Mouse (Mus musculus): ENCODE measurements around the gene Itga7.

The Itga7 gene

DNA sequence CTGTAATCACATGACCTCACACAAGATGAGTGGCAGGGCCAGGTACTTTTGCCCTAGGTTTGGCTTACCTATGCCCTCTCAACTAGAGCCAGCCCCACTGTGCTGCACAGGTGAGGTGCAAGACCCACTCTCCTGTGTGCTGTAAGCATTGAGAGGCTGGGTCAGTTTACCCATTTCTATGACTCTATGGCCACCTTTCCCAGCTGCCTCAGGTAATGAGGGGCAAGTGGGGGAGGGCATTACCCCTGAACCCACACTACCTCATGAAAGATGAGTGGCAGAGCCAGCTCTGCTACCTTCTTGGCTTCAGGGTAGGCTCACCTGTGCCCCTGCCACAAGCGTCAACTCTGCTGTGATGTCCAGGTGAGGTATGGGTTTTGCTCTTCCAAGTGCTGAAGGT is 62.2 kb downstream of the Itga7 start:
- DNase-seq, result no peak

DNA sequence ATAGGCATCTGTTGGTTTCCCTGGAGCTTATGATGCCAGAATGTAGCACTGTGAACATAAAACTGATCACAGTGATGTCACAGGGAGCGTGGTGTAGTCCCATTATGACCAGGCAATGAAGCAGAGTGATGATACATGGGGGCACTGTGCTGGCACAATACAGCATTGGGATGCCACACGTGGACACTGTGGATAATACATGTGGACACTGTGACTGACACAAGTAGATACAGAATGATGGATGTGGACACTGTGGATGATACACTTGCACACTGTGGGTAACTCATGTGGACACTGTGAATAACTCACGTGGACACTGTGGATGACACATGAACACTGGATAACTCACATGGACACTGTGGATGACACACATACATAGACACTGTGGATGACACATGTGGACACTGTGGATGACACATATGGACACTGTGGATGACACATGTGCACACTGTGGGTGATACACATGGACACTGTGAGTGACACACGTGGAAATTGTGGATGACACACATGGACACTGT is 63.0 kb downstream of the Itga7 start:
- no peak for DNase-seq

DNA sequence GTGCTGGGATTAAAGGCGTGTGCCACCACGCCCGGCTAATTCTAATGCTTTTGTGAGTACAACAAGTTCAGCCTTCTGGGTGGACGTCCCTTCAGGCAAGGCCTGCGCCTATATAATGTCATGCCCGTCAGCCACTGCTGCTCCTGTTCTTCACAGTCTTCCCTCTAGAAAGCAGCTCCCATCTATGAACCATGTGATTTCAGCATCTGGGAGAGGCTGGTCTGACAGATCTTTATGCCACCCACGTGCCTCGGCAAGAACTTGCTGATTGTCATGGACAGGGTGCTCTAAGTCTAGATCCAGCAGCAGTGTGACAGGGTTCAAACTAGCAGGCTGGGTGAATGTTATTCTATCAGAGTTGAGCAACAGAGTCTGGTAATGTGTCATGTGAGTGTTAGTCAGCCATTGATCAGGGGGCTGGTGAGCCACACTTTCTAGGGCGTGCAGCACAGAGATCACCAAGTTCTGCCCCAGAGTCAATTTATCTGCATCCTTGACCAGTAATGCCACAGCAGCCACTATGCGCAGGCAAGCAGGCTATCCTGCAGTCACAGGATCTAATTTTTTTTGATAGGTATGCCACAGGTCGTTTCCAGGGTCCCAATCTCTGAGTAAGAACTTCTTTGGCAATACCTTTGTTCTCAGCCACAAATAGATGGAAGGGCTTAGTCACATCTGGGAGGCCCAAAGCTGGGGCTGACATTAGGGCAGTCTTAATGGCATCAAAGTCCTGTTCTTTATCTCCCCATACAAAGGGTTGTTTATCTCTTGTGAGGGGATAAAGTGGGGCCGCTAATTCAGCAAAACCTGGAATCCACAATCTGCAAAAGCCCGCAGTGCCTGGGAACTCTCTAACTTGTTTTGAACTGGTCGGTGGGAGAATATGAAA is 70.7 kb downstream of the Itga7 start:
- no peak for DNase-seq

All from cerebellum, adult 11 months (tissue).